Mouse (Mus musculus): Measurements from ENCODE around the gene Ikzf3. TPM values are rescaled to one million over a fixed set of nuclear protein-coding genes. Genes with fewer than 3 reads are reported as not detected.

The Ikzf3 gene
- total and polyA plus RNA-seq, 2 experiments: 0.37 to 1.1 TPM

GRCm38 (mm10) chr11:98544890-98545677 is 747 bp downstream of the Ikzf3 start:
- 8% methylated on average over 16 of the region's 16 CpGs for WGBS
- Histone ChIP-seq H3K4me1 (ENCODE audit: control insufficient read depth, insufficient read depth, low read length) (no peaks in the 10 kb centered on the region), H3K9ac (ENCODE audit: low read depth, low read length) (no peak overlapping the region; the same call in 1 of the 2 replicates), H3K4me3 (ENCODE audit: insufficient read depth, low read depth, low read length) (peak overlapping the region; percentile 33; the same call in 1 of the 2 replicates), H3K36me3 (ENCODE audit: control insufficient read depth, insufficient read depth, low read length) (no peaks in the 10 kb centered on the region), H3K27me3 (ENCODE audit: control insufficient read depth, insufficient read depth, low read length) (peaks cover 15% of the 10 kb centered on the region), H3K27ac (replicated peaks; ENCODE audit: insufficient read depth, low read depth, low read length) (no peak overlapping the region), H3K79me2 (ENCODE audit: control insufficient read depth, insufficient read depth, low read length) (no peaks in the 10 kb centered on the region)
- no peak for DNase-seq (ENCODE audit: extremely low read depth, low read depth, low spot score)
- TF ChIP-seq CTCF (IDR thresholded peaks at IDR 0.05; ENCODE audit: low read depth, low read length) (no peak), POLR2A (IDR thresholded peaks at IDR 0.05; ENCODE audit: extremely low read depth, insufficient read depth, low read length) (no peak)

- peaks cover 10% of the 10 kb centered on the region for H3K27me3 ChIP-seq (ENCODE audit: control insufficient read depth, insufficient read depth, low read length)
- H3K36me3 ChIP-seq (ENCODE audit: control insufficient read depth, insufficient read depth, low read length): no peaks in the 10 kb centered on the region
- DNase-seq (ENCODE audit: extremely low read depth, low read depth, low spot score): no peak
These were observed 2.4 kb downstream of the Ikzf3 start for GRCm38 (mm10) chr11:98543414-98543813.

GRCm38 (mm10) chr11:98542553-98542952 is 3.3 kb downstream of the Ikzf3 start:
- Histone ChIP-seq H3K79me2 (ENCODE audit: control insufficient read depth, insufficient read depth, low read length) (no peaks in the 10 kb centered on the region), H3K36me3 (ENCODE audit: control insufficient read depth, insufficient read depth, low read length) (no peaks in the 10 kb centered on the region), H3K27me3 (ENCODE audit: control insufficient read depth, insufficient read depth, low read length) (peaks cover 10% of the 10 kb centered on the region), H3K4me3 (ENCODE audit: insufficient read depth, low read depth, low read length) (no peak overlapping the region), H3K4me1 (ENCODE audit: control insufficient read depth, insufficient read depth, low read length) (no peaks in the 10 kb centered on the region), H3K9ac (ENCODE audit: low read depth, low read length) (no peak overlapping the region), H3K27ac (replicated peaks; ENCODE audit: insufficient read depth, low read depth, low read length) (no peak overlapping the region)
- WGBS: 70% methylated on average over 8 of the region's 8 CpGs
- no peak for TF ChIP-seq POLR2A (IDR thresholded peaks at IDR 0.05; ENCODE audit: extremely low read depth, insufficient read depth, low read length)
- TF ChIP-seq CTCF (IDR thresholded peaks at IDR 0.05; ENCODE audit: low read depth, low read length): no peak
- no peak for DNase-seq (ENCODE audit: extremely low read depth, low read depth, low spot score)

More at GRCm38 (mm10) chr11:98543414-98543813, 2.4 kb downstream of the Ikzf3 start:
- no peak for TF ChIP-seq POLR2A (IDR thresholded peaks at IDR 0.05; ENCODE audit: extremely low read depth, insufficient read depth, low read length)
- no peak for TF ChIP-seq CTCF (IDR thresholded peaks at IDR 0.05; ENCODE audit: low read depth, low read length)
- Histone ChIP-seq H3K4me1 (ENCODE audit: control insufficient read depth, insufficient read depth, low read length) (no peaks in the 10 kb centered on the region), H3K79me2 (ENCODE audit: control insufficient read depth, insufficient read depth, low read length) (no peaks in the 10 kb centered on the region), H3K4me3 (ENCODE audit: insufficient read depth, low read depth, low read length) (no peak overlapping the region), H3K9ac (ENCODE audit: low read depth, low read length) (no peak overlapping the region), H3K27ac (replicated peaks; ENCODE audit: insufficient read depth, low read depth, low read length) (no peak overlapping the region)
- 82% methylated on average over 1 of the region's 1 CpGs for WGBS

- Histone ChIP-seq H3K27me3 (ENCODE audit: control insufficient read depth, insufficient read depth, low read length) (no peaks in the 10 kb centered on the region; the same call in 1 of the 2 replicates), H3K4me1 (ENCODE audit: control insufficient read depth, insufficient read depth, low read length) (no peaks in the 10 kb centered on the region), H3K9ac (ENCODE audit: low read depth, low read length) (no peak overlapping the region), H3K79me2 (ENCODE audit: control insufficient read depth, insufficient read depth, low read length) (no peaks in the 10 kb centered on the region), H3K36me3 (ENCODE audit: control insufficient read depth, insufficient read depth, low read length) (no peaks in the 10 kb centered on the region), H3K27ac (replicated peaks; ENCODE audit: insufficient read depth, low read depth, low read length) (no peak overlapping the region), H3K4me3 (ENCODE audit: insufficient read depth, low read depth, low read length) (no peak overlapping the region)
- TF ChIP-seq POLR2A (IDR thresholded peaks at IDR 0.05; ENCODE audit: extremely low read depth, insufficient read depth, low read length) (no peak), CTCF (IDR thresholded peaks at IDR 0.05; ENCODE audit: low read depth, low read length) (peak; percentile 28; the same call in 1 of the 2 replicates)
- 83% methylated on average over 5 of the region's 5 CpGs for WGBS
- no peak for DNase-seq (ENCODE audit: extremely low read depth, low read depth, low spot score)
These were observed 5.5 kb downstream of the Ikzf3 start for GRCm38 (mm10) chr11:98540319-98540718.

- H3K4me3 ChIP-seq (ENCODE audit: insufficient read depth, low read depth, low read length): no peak overlapping the region
- no peaks in the 10 kb centered on the region for H3K36me3 ChIP-seq (ENCODE audit: control insufficient read depth, insufficient read depth, low read length)
- H3K9ac ChIP-seq (ENCODE audit: low read depth, low read length): no peak overlapping the region
- DNase-seq (ENCODE audit: extremely low read depth, low read depth, low spot score): no peak
- no peaks in the 10 kb centered on the region for H3K4me1 ChIP-seq (ENCODE audit: control insufficient read depth, insufficient read depth, low read length)
- no peak overlapping the region for H3K27ac ChIP-seq (replicated peaks; ENCODE audit: insufficient read depth, low read depth, low read length)
- no peak for TF ChIP-seq POLR2A (IDR thresholded peaks at IDR 0.05; ENCODE audit: extremely low read depth, insufficient read depth, low read length)
- TF ChIP-seq CTCF (IDR thresholded peaks at IDR 0.05; ENCODE audit: low read depth, low read length): no peak
- H3K79me2 ChIP-seq (ENCODE audit: control insufficient read depth, insufficient read depth, low read length): no peaks in the 10 kb centered on the region
- no peaks in the 10 kb centered on the region for H3K27me3 ChIP-seq (ENCODE audit: control insufficient read depth, insufficient read depth, low read length)
These were observed 8.3 kb downstream of the Ikzf3 start for GRCm38 (mm10) chr11:98537480-98538034.
